Mouse (Mus musculus) layer of hippocampus, adult 8-10 months (tissue): ENCODE measurements at regions not wholly inside any gene's neighbourhood (a gene's known extent, or its start where the extent isn't known, plus 50 kb on each side); places are given as distances from the start of the nearest gene placed in this dataset.

ENCODE experiments used
- DNase-seq, 2 experiments: peaks; one replicate each; pipeline ENCODE4 v3.0.0; 2022; ENCODE audit warnings: low spot score in 2 of 2

DNA sequence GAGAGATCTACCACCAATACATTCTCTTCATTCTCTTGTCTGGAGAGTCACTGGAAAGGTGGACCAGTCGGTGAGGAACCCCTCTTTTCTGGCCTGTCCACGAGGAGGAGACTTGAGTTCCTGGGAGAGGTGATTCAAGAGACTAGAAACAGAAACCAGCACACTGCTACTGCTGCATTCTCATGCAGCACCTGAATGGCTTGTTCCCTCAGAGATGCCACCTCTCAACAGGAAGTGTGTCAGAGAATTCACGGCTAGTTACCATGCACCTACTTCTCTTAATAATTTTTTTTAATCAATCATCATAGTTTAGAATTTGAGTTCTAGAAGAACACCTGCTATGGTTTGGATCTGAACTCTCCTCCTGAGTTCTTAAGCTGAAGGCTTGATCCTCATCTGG lies 52.0 kb upstream of the Dynlrb2 start:
- no peak for DNase-seq

DNA sequence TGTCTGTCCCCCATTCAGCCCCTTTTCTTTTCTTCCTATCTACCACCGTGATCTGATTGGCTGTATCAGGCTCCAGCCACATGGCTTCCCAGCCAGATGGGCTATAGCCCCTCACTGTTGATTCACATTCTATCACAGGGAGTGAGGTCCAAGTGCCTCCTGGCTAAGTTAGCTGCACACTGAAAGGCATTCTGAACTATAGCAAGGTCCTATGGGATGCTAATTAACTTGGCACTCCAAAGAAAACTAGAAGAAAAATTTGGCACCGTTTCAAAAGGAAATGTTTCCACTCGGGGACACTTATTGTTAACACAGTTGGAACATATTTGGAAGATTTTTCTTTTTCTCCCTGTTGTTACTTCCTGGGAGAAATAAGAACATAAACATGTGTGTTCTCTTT lies 53.4 kb upstream of the Dynlrb2 start:
- DNase-seq = no peak

DNA sequence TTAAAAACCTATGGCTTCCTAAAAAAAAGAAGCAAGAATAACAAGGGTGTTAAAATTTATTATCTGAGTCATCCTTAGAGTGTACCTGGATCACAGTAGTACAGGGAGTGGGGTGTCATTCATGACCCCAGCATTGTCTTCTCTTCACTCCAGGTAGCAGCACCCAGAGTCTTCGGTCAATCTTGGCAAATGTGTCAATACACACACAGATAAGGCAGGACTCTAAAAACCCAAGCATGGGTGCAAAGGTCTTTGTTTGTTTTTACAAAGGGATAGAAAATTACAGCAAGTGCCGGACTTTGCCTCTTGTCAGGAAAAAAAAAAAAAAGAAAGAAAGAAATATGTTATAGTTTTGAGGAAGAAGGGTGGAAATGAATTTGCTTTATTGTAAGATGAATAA lies 57.3 kb upstream of the Dynlrb2 start:
- no peak for DNase-seq

DNA sequence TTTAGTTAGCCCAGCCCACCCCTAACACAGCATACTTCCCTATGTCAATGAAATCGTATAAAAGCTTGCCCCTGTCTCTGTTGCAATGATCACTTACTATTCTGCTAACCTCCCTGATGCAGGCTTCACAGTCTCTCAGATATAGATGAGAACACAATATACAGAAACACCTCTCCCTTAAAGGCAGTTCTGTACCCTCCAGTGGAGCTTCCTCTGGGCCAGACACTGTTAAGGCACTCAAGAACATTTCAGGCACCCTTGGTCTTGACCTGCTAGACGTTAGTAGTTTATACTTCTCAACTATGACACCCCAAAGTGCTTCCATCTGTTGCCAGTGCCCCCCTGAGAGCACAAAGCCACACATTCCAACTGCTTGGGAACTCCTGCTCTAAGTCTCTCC lies 61.9 kb upstream of the Dynlrb2 start:
- DNase-seq = no peak

DNA sequence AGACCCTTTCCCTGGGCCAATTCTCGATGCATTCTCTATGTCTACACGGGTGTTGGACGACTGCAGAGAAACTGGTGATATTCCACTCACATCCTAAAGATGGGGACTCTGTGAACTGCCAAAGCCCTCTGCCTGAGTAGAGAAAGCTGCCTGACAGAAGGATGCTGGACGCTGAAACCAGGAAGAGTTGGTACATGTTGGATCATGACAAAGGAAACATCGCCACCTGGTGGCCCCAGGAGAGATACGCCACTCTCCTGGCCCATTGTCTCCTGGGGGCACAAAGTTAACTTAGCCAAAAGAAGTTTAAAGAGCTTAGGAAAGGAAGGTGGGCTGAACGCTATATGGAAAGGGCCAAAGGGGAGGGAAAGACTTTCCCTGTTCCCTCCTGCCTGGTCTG lies 65.9 kb upstream of the Dynlrb2 start:
- DNase-seq = peak; percentile 30 to 71

DNA sequence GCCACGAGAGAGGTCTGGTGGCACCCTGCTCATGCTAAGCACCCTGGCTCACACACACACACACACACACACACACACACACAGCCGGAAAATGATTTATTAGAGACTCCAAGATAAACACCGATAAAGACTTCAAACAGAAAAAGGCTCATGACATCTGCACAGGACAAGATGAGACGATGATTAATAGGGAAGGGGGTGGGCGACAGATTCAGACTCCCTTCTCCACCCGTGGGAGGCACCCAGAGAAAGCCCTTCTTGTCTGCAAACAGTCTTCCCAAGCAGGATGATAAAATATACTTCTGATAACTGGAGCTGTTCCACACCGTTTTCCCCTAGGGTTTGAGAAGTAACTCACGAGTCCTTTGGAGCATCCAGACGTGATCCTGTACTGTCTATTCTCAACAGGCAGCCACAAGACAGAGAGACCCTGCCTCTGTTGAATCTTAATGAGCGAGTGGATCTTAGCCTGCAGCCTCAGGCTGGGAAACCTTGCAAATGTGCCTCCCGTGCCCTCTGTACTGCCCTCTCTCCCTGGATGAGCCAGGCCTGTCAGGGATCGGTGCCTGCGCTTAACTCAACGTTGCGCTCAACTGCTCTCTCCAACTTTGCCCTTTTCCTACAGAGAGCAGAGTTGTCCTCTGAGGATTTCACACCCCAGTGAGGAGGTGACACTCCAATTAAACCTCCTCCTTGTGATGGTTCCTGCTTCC lies 69.3 kb upstream of the Dynlrb2 start:
- no peak for DNase-seq

DNA sequence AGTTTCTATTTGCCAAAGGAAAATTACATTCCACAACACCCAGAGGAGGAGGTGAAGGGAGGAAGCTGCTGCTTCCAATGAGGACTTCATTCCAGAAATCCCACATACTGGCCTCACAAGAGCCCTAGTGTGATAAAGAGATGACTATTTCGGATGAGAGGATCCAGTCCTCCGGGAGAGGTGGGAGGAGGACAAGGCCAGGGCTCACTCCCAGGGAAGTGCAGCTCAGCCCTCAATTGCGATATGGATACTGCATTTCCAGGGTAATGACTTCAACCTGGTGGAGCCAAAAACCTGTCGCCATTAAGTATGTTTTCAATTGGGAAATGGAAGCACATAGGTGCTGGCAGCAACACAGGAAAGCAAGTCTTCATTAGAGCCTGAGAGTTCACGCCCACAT lies 74.7 kb upstream of the Dynlrb2 start:
- DNase-seq = no peak

DNA sequence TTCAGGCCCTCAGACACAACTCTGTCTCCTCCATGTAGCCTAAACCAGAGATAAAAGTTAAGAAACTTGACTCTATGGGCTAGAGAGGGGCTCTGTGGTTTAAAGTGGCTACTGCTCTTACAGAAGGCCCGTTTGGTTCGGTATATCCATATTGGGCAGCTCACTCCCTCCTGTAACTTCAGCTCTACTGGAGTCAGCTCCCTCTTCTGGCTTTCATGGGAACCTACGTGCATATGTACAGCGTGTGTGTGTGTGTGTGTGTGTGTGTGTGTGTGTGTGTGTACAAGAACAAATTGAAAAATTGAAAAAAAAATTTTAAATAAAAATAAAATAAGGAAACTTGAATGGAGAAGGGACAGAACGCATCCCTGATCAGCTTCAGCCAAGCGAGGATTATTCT lies 75.1 kb upstream of the Dynlrb2 start:
- DNase-seq = no peak

DNA sequence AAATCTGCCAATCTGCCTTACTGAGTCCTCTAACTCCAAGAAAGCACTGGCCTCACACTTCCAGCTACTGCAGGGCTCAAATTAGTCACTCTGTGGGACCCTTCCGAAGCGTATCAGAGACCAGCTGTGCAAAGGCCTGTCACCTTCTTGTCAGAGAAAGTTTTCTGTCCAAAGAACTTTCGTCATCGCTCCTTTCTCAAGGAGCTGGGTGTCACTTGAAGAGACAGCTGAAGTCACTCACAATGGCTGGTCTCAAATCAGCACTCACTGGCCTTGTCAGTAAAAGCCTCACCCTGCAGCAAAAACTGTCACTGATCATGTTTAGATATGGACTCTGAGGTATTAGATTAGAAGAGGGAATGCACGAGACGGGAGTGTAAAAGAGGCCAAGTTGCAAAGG lies 81.9 kb upstream of the Dynlrb2 start:
- DNase-seq = no peak

DNA sequence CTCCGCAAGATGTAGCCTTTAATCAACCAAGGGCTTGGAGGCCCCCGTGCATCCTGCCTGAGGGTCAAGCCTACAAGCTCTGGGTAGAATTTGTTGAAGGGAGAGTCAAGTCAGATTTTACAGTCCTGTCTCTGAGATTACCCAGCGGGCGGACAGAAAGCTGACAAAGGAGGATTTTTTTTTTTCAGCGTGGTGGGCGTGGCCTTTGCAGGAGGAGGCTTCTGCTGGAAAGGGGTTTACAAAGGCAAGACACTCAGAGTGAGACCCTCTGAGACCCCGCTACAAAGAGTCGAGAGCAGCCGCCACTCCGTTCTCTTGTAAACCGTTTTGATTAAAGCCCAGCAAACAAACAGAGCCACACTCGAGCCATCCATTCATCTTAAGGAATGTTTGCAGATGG lies 92.1 kb upstream of the Dynlrb2 start:
- no peak for DNase-seq

DNA sequence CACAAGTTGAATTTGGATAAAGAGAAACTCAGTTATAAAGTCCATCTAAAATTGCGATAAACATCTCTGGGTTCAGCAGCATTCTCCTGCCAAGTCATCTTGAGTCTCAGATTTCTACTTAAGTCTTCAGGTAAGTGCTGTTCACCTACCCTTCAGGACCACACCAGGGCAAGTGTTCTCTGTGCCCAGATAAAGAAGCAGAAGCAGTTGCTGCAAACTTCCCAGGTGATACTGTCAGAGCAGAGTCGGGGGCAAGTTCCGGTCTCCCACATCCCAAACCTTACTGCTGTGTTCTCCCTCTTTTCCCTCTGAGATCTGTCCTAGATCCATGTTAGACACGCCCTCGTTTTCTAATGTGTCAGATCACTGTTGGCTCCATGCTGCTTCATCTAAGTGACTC lies 94.7 kb upstream of the Dynlrb2 start:
- no peak for DNase-seq

DNA sequence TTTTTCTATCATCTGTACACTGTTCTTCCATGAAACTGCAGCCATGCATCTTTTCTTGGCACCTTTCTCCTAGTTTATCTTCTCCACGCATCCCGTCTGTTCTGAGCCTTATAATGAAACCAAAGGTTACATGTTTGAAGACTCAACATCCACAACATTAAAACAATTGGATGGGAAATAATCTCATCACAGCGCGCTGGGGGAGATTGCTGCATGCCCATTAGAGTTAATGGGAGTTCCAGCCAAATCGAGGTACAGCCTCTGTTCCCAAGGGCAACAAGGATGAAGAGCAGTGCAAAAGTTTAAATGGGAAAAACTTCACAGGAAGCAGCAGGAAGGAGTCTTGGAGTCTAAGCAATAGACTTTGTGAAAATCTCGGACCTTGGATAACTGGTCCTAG lies 95.8 kb upstream of the Dynlrb2 start:
- no peak for DNase-seq

DNA sequence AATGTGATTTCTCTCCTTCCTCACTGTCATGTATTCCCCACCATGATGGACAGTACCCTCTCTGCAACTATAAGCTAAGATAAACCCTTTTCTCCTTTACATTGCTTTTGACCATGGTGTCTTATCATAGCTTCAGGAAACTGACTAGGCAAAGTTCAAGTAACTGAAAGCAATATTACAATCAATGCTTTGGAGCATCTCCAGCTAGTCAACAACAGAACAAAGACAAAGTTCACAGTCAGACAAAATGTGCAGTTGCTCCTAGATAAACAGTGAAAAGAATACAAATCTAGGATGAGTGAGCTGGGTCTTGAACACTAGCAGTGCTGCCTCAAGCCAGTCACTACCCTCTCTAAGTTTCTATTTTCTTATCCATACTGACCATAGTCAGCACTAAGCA lies 100.2 kb upstream of the Dynlrb2 start:
- DNase-seq = no peak

DNA sequence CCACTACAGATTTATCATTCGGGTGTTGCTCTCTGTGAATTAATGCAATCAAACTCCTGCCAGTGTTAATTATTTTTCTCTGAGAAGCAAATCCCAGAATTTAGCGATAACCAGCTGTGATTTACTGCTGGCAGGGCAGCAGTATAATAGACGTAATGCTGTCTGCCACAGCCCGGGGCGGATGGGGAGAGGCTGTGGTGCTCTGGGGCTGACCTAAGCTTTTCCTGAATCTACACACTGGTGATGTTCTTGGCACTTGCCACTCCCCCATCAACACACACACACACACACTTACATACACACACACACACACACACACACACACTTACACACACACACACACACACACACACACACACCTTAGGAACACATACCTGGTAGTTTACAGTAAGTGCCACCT lies 101.4 kb upstream of the Dynlrb2 start:
- no peak for DNase-seq

DNA sequence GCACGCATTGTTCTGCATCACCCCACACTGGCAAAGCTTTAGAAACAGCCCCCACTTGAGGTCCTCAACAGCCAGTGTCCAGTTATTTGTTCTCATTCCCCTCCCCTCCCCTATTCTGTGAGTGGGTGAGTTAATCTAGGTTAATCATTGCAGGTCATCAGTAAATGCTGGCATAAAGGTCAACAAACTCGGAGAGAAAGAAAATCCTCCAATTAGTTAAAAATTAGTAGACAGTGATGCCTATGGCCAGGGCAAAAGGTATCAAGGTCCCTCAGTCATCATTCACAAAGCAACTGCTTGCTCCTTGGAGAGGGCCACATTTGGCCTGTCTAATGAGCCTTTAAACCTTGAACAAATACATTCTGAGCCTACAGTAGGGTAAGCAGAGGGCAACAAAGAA lies 105.3 kb upstream of the Dynlrb2 start:
- no peak for DNase-seq

DNA sequence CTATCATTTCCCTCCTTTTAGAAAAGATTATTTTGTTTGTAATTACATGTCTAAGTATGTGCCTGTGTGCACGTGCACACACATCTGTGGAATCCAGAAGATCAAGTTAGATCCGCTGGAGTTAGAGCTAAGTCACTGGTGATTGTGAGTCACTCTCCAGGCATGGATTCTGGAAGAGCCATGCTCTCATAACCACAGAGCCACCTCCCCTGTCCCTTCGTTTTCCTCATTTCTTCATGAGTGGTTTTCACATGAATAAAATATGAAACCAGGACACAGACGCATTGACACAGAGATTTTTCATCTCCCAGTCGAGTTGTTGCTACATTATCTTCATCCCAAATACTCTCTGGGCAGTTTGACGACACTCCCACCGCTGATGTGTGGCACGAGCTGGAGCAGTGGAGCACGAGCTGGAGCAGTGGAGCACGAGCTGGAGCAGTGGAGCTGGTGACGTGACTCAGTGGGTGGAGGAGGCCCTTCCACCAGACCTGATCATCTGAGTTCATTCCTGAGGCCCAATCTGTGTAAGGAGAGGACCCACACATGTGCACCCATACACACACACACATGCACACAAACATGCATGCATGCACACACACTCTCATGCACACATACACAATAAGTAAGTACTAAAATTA lies 106.1 kb upstream of the Dynlrb2 start:
- DNase-seq = no peak

DNA sequence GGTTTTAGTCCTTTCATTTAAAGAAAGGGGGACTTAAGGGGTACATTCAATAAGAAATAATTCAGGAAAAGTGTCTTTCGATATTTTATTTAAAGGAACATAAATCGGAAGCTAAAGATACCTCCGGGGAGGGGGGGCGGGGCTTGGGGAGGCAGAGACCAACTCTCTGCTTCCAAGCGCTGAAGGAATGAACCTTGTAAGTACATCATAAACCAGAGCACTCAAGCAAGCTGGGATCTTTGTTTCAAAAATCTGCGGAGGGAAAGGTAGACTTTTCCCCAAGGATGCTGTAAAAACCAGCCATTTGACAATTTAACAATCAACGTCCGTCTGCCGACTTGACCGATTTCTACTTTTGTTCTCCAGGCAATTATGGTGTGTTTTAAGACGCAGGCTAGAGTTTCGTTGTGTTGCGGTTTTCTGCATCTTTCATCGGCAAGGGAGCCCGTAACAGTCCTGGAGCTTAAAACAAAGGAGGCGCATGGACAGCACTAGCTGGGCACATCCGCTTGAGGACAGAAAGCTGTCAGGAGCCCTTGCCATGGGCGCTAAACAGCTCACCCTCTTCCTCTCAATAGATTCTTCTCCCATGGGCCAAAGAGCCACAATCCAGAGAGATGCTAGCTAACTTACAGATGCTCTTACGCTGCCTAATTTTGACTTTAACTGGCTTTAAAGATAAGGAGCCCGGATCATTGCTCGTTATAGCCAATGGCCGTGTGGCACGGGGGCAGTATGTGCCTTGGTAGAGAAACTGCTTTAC lies 119.4 kb upstream of the Dynlrb2 start:
- no peak for DNase-seq

DNA sequence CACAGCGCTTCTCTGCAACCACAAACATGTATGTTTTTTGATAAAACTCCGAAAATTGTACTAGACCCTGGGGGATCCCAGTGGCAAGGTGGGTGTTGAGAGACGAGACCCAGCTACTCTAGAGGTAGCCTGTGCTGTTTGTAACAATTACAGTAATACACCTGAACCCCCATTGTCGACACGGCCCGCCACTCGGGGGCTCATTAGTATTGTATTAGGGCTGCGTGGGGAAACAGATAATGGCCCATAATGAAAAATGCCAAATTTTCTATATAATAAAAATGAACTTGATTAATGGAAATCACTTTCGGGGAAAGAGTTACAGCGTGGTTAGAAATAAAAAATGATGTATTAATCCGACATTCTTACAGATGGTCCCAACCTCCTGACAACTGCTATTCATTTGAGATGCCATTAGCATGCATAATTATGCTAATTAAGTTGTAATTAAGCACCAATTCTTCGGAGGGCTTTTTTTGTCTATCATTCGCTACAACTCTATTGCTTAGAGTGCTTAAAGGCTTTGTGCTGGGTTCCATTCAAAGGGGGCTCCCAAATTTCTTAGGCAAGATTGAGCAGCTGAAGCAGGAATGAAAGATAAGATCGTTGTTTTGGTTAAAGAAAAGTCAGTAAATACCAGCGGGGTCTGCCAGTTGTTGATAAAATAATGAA lies 120.2 kb upstream of the Dynlrb2 start:
- DNase-seq = no peak

DNA sequence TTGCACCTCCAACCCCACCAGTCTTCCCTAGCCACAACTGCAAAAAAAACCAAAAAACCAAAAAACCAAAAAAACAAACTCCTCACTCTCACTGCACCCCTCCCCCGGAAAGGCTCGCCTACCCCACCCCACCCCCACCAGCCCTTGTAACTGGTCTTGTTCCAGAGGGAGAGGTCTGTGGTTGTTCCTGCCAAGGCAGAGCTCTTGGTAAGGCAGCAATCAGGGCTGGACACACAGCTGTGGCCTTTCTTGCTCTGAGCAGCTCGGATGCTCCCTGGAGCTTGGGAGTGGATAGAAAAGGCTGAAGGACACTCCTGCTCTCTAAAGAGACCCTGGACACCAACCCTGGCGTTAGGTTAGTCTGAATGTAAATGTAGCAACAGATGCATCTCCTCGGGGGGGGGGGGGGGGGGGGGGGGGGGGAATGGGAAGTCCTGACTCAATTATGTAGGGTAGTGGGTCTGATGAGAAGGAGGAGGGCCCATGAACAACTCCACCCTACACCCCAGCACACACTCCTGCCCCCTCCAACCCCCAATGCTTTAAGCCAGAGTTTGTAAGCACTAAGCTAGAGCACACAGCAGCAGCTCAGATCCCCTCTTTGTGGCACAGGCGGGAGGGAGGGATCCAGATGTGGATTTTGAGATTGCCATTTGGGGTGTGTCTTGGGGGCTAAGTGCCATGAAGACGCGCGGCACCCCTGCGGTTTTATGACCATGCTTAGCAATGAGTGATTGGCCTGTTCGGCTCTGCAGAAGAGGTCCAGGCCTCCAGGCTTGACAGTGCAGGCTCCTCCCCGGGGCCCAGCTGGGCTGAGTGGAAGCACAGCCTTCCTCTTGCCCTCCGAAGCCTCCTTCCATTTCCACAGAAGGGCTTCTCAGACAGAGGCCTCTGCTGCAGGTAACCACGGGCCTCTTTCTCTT lies 121.0 kb upstream of the Dynlrb2 start:
- DNase-seq = no peak

DNA sequence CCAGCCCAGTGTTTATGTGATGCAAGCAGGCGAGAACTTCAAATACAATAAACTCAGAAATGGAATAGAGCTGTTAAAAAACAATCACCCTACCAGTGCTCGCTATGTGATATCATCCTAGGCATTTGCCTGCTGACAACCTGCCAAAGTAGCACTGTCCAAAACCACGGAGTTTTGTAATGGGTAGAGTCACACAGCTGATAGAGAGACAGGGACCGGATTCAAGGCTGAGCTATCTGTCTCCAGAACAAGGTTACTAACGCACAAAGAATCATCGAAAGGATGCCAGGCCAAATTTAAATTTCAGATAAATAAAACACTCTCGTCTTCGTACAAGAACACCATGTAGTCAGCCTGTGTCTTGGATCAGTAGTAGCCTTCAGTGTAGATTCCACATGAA lies 121.7 kb upstream of the Dynlrb2 start:
- DNase-seq = no peak

DNA sequence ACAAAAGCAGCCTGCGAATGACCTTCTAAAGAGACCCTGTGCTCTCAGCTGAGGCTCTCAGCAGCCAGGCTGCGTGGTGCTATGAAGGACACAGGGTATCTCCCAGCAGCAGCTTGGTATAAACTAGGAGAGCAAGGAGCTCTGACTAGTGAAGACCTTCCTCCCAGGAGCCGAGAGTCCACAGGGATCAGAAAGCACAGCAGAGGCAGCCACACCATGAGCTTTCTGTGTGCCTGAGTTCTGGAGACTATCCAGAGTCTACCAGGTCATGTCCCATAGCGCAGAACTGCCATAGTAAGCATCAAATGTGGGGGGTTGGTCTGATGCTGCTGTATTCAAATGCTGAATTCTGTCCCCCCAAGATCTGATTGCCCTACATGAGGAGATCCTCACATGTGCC lies 124.2 kb upstream of the Dynlrb2 start:
- no peak for DNase-seq
